Mouse (Mus musculus): ENCODE measurements around the gene Rarg. TPM values are rescaled to one million over a fixed set of nuclear protein-coding genes. Genes with fewer than 3 reads are reported as not detected.
A peak's percentile ranks its signal among the peaks of the same experiment; 100 is the strongest.

Gene Rarg
- polyA plus RNA-seq, 1 experiment from 2014 or later = 2.5 TPM

GRCm38 (mm10) chr15:102279783-102280520 is 22.6 kb upstream of the Rarg start:
- Histone ChIP-seq H3K9me3 (replicated peaks; ENCODE audit: control insufficient read depth, low read length) (no peaks in the 10 kb centered on the region), H3K4me2 (ENCODE audit: low read depth, low read length) (peak overlapping the region; percentile 90), H3K4me3 (ENCODE audit: low read depth, low read length) (peak overlapping the region; percentile 76), H3K36me3 (ENCODE audit: control insufficient read depth, insufficient read depth) (no peaks in the 10 kb centered on the region; the same call in 1 of the 2 replicates), H3K27me3 (ENCODE audit: control insufficient read depth, insufficient read depth, low read depth, low read length) (no peaks in the 10 kb centered on the region), H3K4me1 (ENCODE audit: control insufficient read depth, low read depth, low read length) (peaks cover 33% of the 10 kb centered on the region), H3K27ac (ENCODE audit: low read length) (peak overlapping the region; percentile 62), H3K9ac (ENCODE audit: low read depth, low read length) (peak overlapping the region; percentile 78)
- WGBS (ENCODE audit: insufficient replicate concordance) = 15% methylated on average over 13 of the region's 13 CpGs
- ATAC-seq (ENCODE audit: low read depth) = peak; percentile 20

GRCm38 (mm10) chr15:102279092-102279782 is 21.9 kb upstream of the Rarg start, which contains the start of gene Mfsd5:
Gene Mfsd5 (plus strand): TSS chr15:102279454.
- H3K9me3 ChIP-seq (replicated peaks; ENCODE audit: control insufficient read depth, low read length) = no peaks in the 10 kb centered on the region
- WGBS (ENCODE audit: insufficient replicate concordance) = under 1% methylated on average over 58 of the region's 65 CpGs
- no peaks in the 10 kb centered on the region for H3K27me3 ChIP-seq (ENCODE audit: control insufficient read depth, insufficient read depth, low read depth, low read length)
- H3K36me3 ChIP-seq (ENCODE audit: control insufficient read depth, insufficient read depth) = no peaks in the 10 kb centered on the region; the same call in 1 of the 2 replicates
- peak within 1 kb of the TSS; percentile 78 for H3K9ac ChIP-seq (ENCODE audit: low read depth, low read length)
- ATAC-seq (ENCODE audit: low read depth) = peak; percentile 94
- peak within 1 kb of the TSS; percentile 76 for H3K4me3 ChIP-seq (ENCODE audit: low read depth, low read length)
- H3K4me1 ChIP-seq (ENCODE audit: control insufficient read depth, low read depth, low read length) = peaks cover 33% of the 10 kb centered on the region
- H3K4me2 ChIP-seq (ENCODE audit: low read depth, low read length) = peak within 1 kb of the TSS; percentile 90
- peak within 1 kb of the TSS; percentile 62 for H3K27ac ChIP-seq (ENCODE audit: low read length)

GRCm38 (mm10) chr15:102278726-102279091 is 21.4 kb upstream of the Rarg start:
- peak overlapping the region; percentile 41 for H3K27ac ChIP-seq (ENCODE audit: low read length)
- H3K4me3 ChIP-seq (ENCODE audit: low read depth, low read length) = peak overlapping the region; percentile 76
- peak overlapping the region; percentile 78 for H3K9ac ChIP-seq (ENCODE audit: low read depth, low read length)
- no peaks in the 10 kb centered on the region; the same call in 1 of the 2 replicates for H3K36me3 ChIP-seq (ENCODE audit: control insufficient read depth, insufficient read depth)
- no peaks in the 10 kb centered on the region for H3K27me3 ChIP-seq (ENCODE audit: control insufficient read depth, insufficient read depth, low read depth, low read length)
- peak overlapping the region; percentile 90 for H3K4me2 ChIP-seq (ENCODE audit: low read depth, low read length)
- no peaks in the 10 kb centered on the region for H3K9me3 ChIP-seq (replicated peaks; ENCODE audit: control insufficient read depth, low read length)
- ATAC-seq (ENCODE audit: low read depth) = no peak
- H3K4me1 ChIP-seq (ENCODE audit: control insufficient read depth, low read depth, low read length) = peaks cover 33% of the 10 kb centered on the region
- 18% methylated on average over 7 of the region's 7 CpGs for WGBS (ENCODE audit: insufficient replicate concordance)

DNA sequence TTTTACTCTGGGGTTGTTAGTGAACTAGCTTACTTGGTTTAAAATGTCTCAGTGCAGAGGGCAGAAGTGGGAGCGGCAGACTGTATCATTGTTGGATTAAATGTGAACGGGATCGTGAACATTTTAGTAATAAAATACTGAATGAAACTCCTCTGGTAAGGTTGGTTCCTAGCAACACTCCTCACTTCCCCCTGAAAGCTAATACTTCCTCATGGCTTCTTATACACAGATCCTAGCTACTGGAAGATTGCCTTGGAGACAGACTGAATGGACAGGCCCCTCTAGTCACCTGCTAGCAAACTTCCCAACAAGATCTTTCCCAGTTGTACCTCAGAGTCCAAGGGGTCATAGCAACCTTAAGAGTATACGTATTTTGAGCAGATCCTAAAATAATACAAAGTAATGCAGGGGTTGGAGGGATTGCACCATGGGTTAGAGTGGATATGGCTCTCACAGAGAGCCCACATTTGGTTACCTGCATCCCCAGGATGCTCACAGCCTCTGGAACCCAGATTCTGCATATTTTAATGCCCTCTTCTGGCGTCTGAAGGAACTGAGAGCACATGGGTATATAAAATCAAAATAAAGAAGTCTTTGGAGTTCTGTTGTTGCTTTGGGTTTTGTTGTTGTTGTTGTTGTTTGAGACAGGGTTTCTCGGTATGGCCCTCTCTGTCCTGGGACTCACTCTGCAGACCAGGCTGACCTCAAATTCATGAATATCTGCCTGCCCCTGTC is 16.8 kb upstream of the Rarg start:
- Histone ChIP-seq H3K4me1 (ENCODE audit: control insufficient read depth, low read depth, low read length) (peaks cover 5% of the 10 kb centered on the region), H3K4me2 (ENCODE audit: low read depth, low read length) (no peak overlapping the region), H3K9me3 (replicated peaks; ENCODE audit: control insufficient read depth, low read length) (no peaks in the 10 kb centered on the region), H3K9ac (ENCODE audit: low read depth, low read length) (no peak overlapping the region), H3K4me3 (ENCODE audit: low read depth, low read length) (no peak overlapping the region), H3K36me3 (ENCODE audit: control insufficient read depth, insufficient read depth) (no peaks in the 10 kb centered on the region), H3K27me3 (ENCODE audit: control insufficient read depth, insufficient read depth, low read depth, low read length) (peaks cover 22% of the 10 kb centered on the region), H3K27ac (ENCODE audit: low read length) (no peak overlapping the region)
- WGBS (ENCODE audit: insufficient replicate concordance) = 63% methylated on average over 6 of the region's 6 CpGs
- ATAC-seq (ENCODE audit: low read depth) = no peak

DNA sequence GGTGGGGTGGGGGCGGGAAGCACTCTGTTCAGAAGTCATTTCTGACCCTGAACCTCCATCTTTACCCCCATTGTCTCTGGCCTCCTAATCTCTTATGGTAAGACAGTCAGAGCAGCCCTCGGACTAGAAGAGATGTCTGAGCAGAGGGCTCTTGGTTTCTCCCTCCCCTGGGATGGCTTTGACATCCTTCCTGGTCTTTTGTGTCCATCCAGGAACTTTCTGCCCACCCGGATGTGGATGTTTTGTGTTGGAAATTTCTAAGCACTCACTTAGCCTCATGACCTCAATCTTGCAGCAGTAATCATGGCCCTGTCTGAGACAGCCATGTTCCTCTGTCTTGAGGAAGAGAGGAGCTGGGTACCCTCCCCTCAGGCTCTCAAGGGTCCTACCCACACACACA is 14.1 kb upstream of the Rarg start:
- Histone ChIP-seq H3K4me1 (ENCODE audit: control insufficient read depth, low read depth, low read length) (no peaks in the 10 kb centered on the region), H3K27me3 (ENCODE audit: control insufficient read depth, insufficient read depth, low read depth, low read length) (peaks cover 22% of the 10 kb centered on the region), H3K9me3 (replicated peaks; ENCODE audit: control insufficient read depth, low read length) (no peaks in the 10 kb centered on the region), H3K27ac (ENCODE audit: low read length) (no peak overlapping the region), H3K36me3 (ENCODE audit: control insufficient read depth, insufficient read depth) (no peaks in the 10 kb centered on the region), H3K4me2 (ENCODE audit: low read depth, low read length) (no peak overlapping the region), H3K4me3 (ENCODE audit: low read depth, low read length) (no peak overlapping the region), H3K9ac (ENCODE audit: low read depth, low read length) (no peak overlapping the region)
- ATAC-seq (ENCODE audit: low read depth) = no peak
- WGBS (ENCODE audit: insufficient replicate concordance) = 26% methylated on average over 3 of the region's 3 CpGs

GRCm38 (mm10) chr15:102270274-102270960 is 13.1 kb upstream of the Rarg start, which contains the start of gene Gm9918:
Gene Gm9918 (plus strand): TSS chr15:102270563.
- 27% methylated on average over 21 of the region's 21 CpGs for WGBS (ENCODE audit: insufficient replicate concordance)
- Histone ChIP-seq H3K4me2 (ENCODE audit: low read depth, low read length) (0 out of 2 replicates have a peak within 1 kb of the TSS, but pooled peaks have one; percentile 2), H3K27ac (ENCODE audit: low read length) (no peak within 1 kb of the TSS), H3K27me3 (ENCODE audit: control insufficient read depth, insufficient read depth, low read depth, low read length) (peaks cover 22% of the 10 kb centered on the region), H3K4me1 (ENCODE audit: control insufficient read depth, low read depth, low read length) (no peaks in the 10 kb centered on the region), H3K4me3 (ENCODE audit: low read depth, low read length) (no peak within 1 kb of the TSS), H3K9ac (ENCODE audit: low read depth, low read length) (no peak within 1 kb of the TSS), H3K9me3 (replicated peaks; ENCODE audit: control insufficient read depth, low read length) (no peaks in the 10 kb centered on the region), H3K36me3 (ENCODE audit: control insufficient read depth, insufficient read depth) (no peaks in the 10 kb centered on the region)
- no peak for ATAC-seq (ENCODE audit: low read depth)

DNA sequence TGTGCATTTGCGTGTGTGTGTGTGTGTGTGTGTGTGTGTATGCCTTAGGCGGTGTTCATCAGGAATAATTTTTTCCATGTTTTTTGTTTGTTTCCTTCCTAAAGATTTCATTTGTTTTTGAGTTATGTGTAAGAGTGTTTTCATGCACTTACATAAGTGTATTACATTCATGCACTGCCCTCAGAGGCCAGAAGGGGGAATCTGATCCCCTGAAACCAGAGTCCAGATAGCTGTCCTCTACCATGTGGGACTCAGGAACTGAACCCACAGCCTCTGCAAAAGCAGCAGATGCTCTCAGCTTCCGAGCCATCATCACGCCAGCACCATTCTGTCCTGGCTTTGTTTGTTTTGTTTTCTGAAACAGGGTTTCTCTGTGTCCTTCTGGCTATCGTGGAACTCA is 8.2 kb upstream of the Rarg start:
- Histone ChIP-seq H3K9ac (ENCODE audit: low read depth, low read length) (no peak overlapping the region), H3K4me3 (ENCODE audit: low read depth, low read length) (no peak overlapping the region), H3K27me3 (ENCODE audit: control insufficient read depth, insufficient read depth, low read depth, low read length) (peaks cover 10% of the 10 kb centered on the region), H3K9me3 (replicated peaks; ENCODE audit: control insufficient read depth, low read length) (no peaks in the 10 kb centered on the region), H3K36me3 (ENCODE audit: control insufficient read depth, insufficient read depth) (no peaks in the 10 kb centered on the region), H3K4me1 (ENCODE audit: control insufficient read depth, low read depth, low read length) (no peaks in the 10 kb centered on the region), H3K27ac (ENCODE audit: low read length) (no peak overlapping the region), H3K4me2 (ENCODE audit: low read depth, low read length) (no peak overlapping the region)
- WGBS (ENCODE audit: insufficient replicate concordance) = 72% methylated on average over 5 of the region's 5 CpGs
- no peak for ATAC-seq (ENCODE audit: low read depth)

- ATAC-seq (ENCODE audit: low read depth) = no peak
- no peaks in the 10 kb centered on the region for H3K36me3 ChIP-seq (ENCODE audit: control insufficient read depth, insufficient read depth)
- H3K9ac ChIP-seq (ENCODE audit: low read depth, low read length) = no peak overlapping the region
- H3K4me1 ChIP-seq (ENCODE audit: control insufficient read depth, low read depth, low read length) = no peaks in the 10 kb centered on the region
- peaks cover 20% of the 10 kb centered on the region for H3K27me3 ChIP-seq (ENCODE audit: control insufficient read depth, insufficient read depth, low read depth, low read length)
- 38% methylated on average over 2 of the region's 2 CpGs for WGBS (ENCODE audit: insufficient replicate concordance)
- no peak overlapping the region for H3K4me2 ChIP-seq (ENCODE audit: low read depth, low read length)
- no peaks in the 10 kb centered on the region for H3K9me3 ChIP-seq (replicated peaks; ENCODE audit: control insufficient read depth, low read length)
- H3K4me3 ChIP-seq (ENCODE audit: low read depth, low read length) = no peak overlapping the region
- no peak overlapping the region for H3K27ac ChIP-seq (ENCODE audit: low read length)
Observed at GRCm38 (mm10) chr15:102263037-102263436, 5.7 kb upstream of the Rarg start.

All from liver, embryonic 16.5 days (tissue).